In the genomic region with DNA sequence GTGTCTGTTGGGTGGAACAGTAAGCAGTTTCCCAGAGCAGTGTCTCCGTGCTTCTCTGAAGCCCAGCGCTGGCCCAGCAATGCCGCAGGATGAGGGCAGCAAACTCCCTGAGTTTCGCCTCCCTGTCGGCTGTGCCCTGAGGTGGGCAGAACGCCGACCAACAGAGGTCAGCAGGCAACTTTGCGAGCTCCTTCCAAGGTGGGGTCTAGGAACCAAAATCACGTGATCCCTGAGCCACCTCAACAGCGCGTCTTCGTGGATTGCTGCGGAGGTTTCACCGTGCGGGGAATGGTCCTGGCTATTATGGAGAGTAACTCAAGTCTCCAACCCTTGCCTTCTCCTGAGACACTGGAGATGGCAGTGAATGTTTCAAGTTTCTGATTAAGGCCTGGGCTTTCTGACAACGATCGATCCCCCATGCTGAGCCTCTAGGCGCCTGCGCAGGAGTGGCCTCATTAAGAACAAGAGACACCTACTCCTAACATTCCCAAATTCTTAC, we compare ENCODE assay signal across 8 mouse cellular contexts. TPM values are rescaled to one million over a fixed set of nuclear protein-coding genes. Genes with fewer than 3 reads are reported as not detected.
A peak's percentile ranks its signal among the peaks of the same experiment; 100 is the strongest.
DNase-seq lines count a peak whose midpoint lies in the region; ATAC-seq lines count a peak whose summit lies in the region.

No protein-coding gene starts in this region.

- no peak overlapping the region for H3K27ac ChIP-seq in lung, embryonic 15.5 days
- no peak overlapping the region for H3K27ac ChIP-seq in intestine, embryonic 15.5 days
- no peak overlapping the region for H3K27ac ChIP-seq in midbrain, embryonic 14.5 days (replicated peaks; ENCODE audit: low read depth, low read length)

- H3K4me2 ChIP-seq in lung, embryonic 15.5 days, result peak overlapping the region; percentile 61
- H3K4me2 ChIP-seq in intestine, embryonic 15.5 days (replicated peaks), result peak overlapping the region; percentile 55
- H3K4me2 ChIP-seq in midbrain, embryonic 14.5 days (ENCODE audit: low read length), result peak overlapping the region; percentile 58

- no peak for DNase-seq in lung, postnatal 14 days
- DNase-seq in embryo, embryonic 9.5 days (ENCODE audit: extremely low spot score), result peak; percentile 37
- peak; percentile 48 for DNase-seq in midbrain, embryonic 14.5 days
- DNase-seq in spleen, postnatal 10 days (ENCODE audit: low spot score in 2 of 2), result no peak
- no peak for DNase-seq in kidney, adult 18-20 months
- DNase-seq in thymus, postnatal 10 days (ENCODE audit: low spot score in 2 of 2), result no peak

- H3K4me3 ChIP-seq in lung, embryonic 15.5 days, result peak overlapping the region; percentile 29
- H3K4me3 ChIP-seq in intestine, embryonic 15.5 days (replicated peaks), result peak overlapping the region; percentile 19
- H3K4me3 ChIP-seq in midbrain, embryonic 14.5 days (replicated peaks; ENCODE audit: low read depth, low read length), result peak overlapping the region; percentile 33

- H3K36me3 ChIP-seq in lung, embryonic 15.5 days, result no peaks in the 10 kb centered on the region
- H3K36me3 ChIP-seq in intestine, embryonic 15.5 days, result no peaks in the 10 kb centered on the region
- no peaks in the 10 kb centered on the region for H3K36me3 ChIP-seq in midbrain, embryonic 14.5 days (ENCODE audit: control insufficient read depth, insufficient read depth, low read length)

- no peaks in the 10 kb centered on the region for H3K27me3 ChIP-seq in lung, embryonic 15.5 days
- no peaks in the 10 kb centered on the region for H3K27me3 ChIP-seq in intestine, embryonic 15.5 days (replicated peaks)
- no peaks in the 10 kb centered on the region for H3K27me3 ChIP-seq in midbrain, embryonic 14.5 days (ENCODE audit: control insufficient read depth, insufficient read depth, low read length)

- WGBS in lung, embryonic 15.5 days, result 17% methylated on average over 19 of the region's 19 CpGs
- WGBS in intestine, embryonic 15.5 days, result 22% methylated on average over 19 of the region's 19 CpGs
- WGBS in midbrain, embryonic 14.5 days, result 16% methylated on average over 19 of the region's 19 CpGs

- no peaks in the 10 kb centered on the region for H3K4me1 ChIP-seq in lung, embryonic 15.5 days
- H3K4me1 ChIP-seq in intestine, embryonic 15.5 days (replicated peaks), result 0 out of 2 replicates have a peak, but pooled peaks cover 3% of the 10 kb centered on the region
- H3K4me1 ChIP-seq in midbrain, embryonic 14.5 days (ENCODE audit: control insufficient read depth, insufficient read depth, low read length), result peaks cover 4% of the 10 kb centered on the region; the same call in 1 of the 2 replicates

- ATAC-seq in lung, embryonic 15.5 days (ENCODE audit: borderline replicate concordance, extremely low read depth, low FRiP score, low TSS enrichment), result no peak; the same call in 1 of the 2 replicates
- no peak for ATAC-seq in intestine, embryonic 15.5 days
- no peak for ATAC-seq in midbrain, embryonic 14.5 days (ENCODE audit: low FRiP score, low TSS enrichment)

- H3K9ac ChIP-seq in lung, embryonic 15.5 days, result peak overlapping the region; percentile 19; the same call in 1 of the 2 replicates
- H3K9ac ChIP-seq in intestine, embryonic 15.5 days, result no peak overlapping the region
- H3K9ac ChIP-seq in midbrain, embryonic 14.5 days (replicated peaks; ENCODE audit: low read length), result peak overlapping the region; percentile 39; the same call in 1 of the 2 replicates

- no peaks in the 10 kb centered on the region for H3K9me3 ChIP-seq in lung, embryonic 15.5 days
- H3K9me3 ChIP-seq in intestine, embryonic 15.5 days, result no peaks in the 10 kb centered on the region
- H3K9me3 ChIP-seq in midbrain, embryonic 14.5 days (ENCODE audit: control insufficient read depth, low read length), result no peaks in the 10 kb centered on the region

RNA-seq across cellular contexts. Expression of a gene that starts 23.2 kb away (rescaled TPM):
- polyA plus RNA-seq in lung, embryonic 15.5 days (2015; fragmentation: Nextera tagmentation; extraction: Ambion mirVana), result 15.8 and 16.1 TPM in 2 replicates
- polyA plus RNA-seq in intestine, embryonic 15.5 days (2015; fragmentation: Nextera tagmentation; extraction: Ambion mirVana), result 17.9 and 18.6 TPM in 2 replicates
- polyA plus RNA-seq in midbrain, embryonic 14.5 days (2014; fragmentation: Nextera tagmentation; extraction: Ambion mirVana), result 47.3 and 62.0 TPM in 2 replicates

RNA-seq across cellular contexts. Expression of a gene that starts 43.9 kb away (rescaled TPM):
- 21.2 and 25.2 TPM in 2 replicates for polyA plus RNA-seq in lung, embryonic 15.5 days (2015; fragmentation: Nextera tagmentation; extraction: Ambion mirVana)
- polyA plus RNA-seq in intestine, embryonic 15.5 days (2015; fragmentation: Nextera tagmentation; extraction: Ambion mirVana), result 19.8 and 22.0 TPM in 2 replicates
- polyA plus RNA-seq in midbrain, embryonic 14.5 days (2014; fragmentation: Nextera tagmentation; extraction: Ambion mirVana), result 34.4 and 42.8 TPM in 2 replicates

Comparison
In these comparisons a context has a peak if more than half of its experiments do, and no peak if none do; other contexts are left out.
1. DNase-seq: peak in embryo, embryonic 9.5 days (single experiment) and midbrain, embryonic 14.5 days (single experiment); none in lung, postnatal 14 days (single experiment), spleen, postnatal 10 days (0 of 2), kidney, adult 18-20 months (single experiment) and thymus, postnatal 10 days (0 of 2).
2. Peak in every context shown above with its lines, with median percentiles within 50 percentile points of each other: H3K4me2 ChIP-seq and H3K4me3 ChIP-seq.